Mouse (Mus musculus): ENCODE data around the gene Ripor1.

The Ripor1 gene

GRCm38 (mm10) chr8:105605491-105606188, 585 bp downstream of the Ripor1 start:
- peak; percentile 62 to 88 for DNase-seq (ENCODE audit: inconsistent age in 2 of 2, low spot score in 1 of 2)

- DNase-seq (ENCODE audit: inconsistent age in 2 of 2, low spot score in 1 of 2), result peak; percentile 88 to 94
Measured at GRCm38 (mm10) chr8:105606189-105607023, 1.4 kb downstream of the Ripor1 start.

- DNase-seq (ENCODE audit: inconsistent age in 2 of 2, low spot score in 1 of 2), result no peak
Measured at GRCm38 (mm10) chr8:105607062-105607461, 2.0 kb downstream of the Ripor1 start.

- DNase-seq (ENCODE audit: inconsistent age in 2 of 2, low spot score in 1 of 2), result peak; percentile 45 to 81
Measured at GRCm38 (mm10) chr8:105607684-105608083, 2.6 kb downstream of the Ripor1 start.

- peak in 1 of 2 experiments; percentile 33 for DNase-seq (ENCODE audit: inconsistent age in 2 of 2, low spot score in 1 of 2)
Measured at GRCm38 (mm10) chr8:105609355-105609754, 4.3 kb downstream of the Ripor1 start.

- DNase-seq (ENCODE audit: inconsistent age in 2 of 2, low spot score in 1 of 2), result peak in 1 of 2 experiments; percentile 34
Measured at GRCm38 (mm10) chr8:105609771-105610170, 4.7 kb downstream of the Ripor1 start.

GRCm38 (mm10) chr8:105611836-105612235, 6.8 kb downstream of the Ripor1 start:
- no peak for DNase-seq (ENCODE audit: inconsistent age in 2 of 2, low spot score in 1 of 2)

GRCm38 (mm10) chr8:105613037-105613436, 8.0 kb downstream of the Ripor1 start:
- DNase-seq (ENCODE audit: inconsistent age in 2 of 2, low spot score in 1 of 2), result peak; percentile 73 to 87

GRCm38 (mm10) chr8:105613830-105614511, 8.9 kb downstream of the Ripor1 start:
- DNase-seq (ENCODE audit: inconsistent age in 2 of 2, low spot score in 1 of 2), result peak; percentile 82 to 87

- no peak for DNase-seq (ENCODE audit: inconsistent age in 2 of 2, low spot score in 1 of 2)
Measured at GRCm38 (mm10) chr8:105615942-105616341, 10.9 kb downstream of the Ripor1 start.

GRCm38 (mm10) chr8:105617451-105618278, 12.6 kb downstream of the Ripor1 start:
- DNase-seq (ENCODE audit: inconsistent age in 2 of 2, low spot score in 1 of 2), result peak in 1 of 2 experiments; percentile 33

GRCm38 (mm10) chr8:105618279-105618634, 13.2 kb downstream of the Ripor1 start:
- DNase-seq (ENCODE audit: inconsistent age in 2 of 2, low spot score in 1 of 2), result no peak

GRCm38 (mm10) chr8:105618892-105619591, 14.0 kb downstream of the Ripor1 start:
- no peak for DNase-seq (ENCODE audit: inconsistent age in 2 of 2, low spot score in 1 of 2)

GRCm38 (mm10) chr8:105620211-105620610, 15.2 kb downstream of the Ripor1 start:
- DNase-seq (ENCODE audit: inconsistent age in 2 of 2, low spot score in 1 of 2), result no peak

- peak in 1 of 2 experiments; percentile 32 for DNase-seq (ENCODE audit: inconsistent age in 2 of 2, low spot score in 1 of 2)
Measured at GRCm38 (mm10) chr8:105620946-105621720, 16.1 kb downstream of the Ripor1 start.

- no peak for DNase-seq (ENCODE audit: inconsistent age in 2 of 2, low spot score in 1 of 2)
Measured at GRCm38 (mm10) chr8:105621841-105622240, 16.8 kb downstream of the Ripor1 start.

GRCm38 (mm10) chr8:105622421-105622920, 17.4 kb downstream of the Ripor1 start:
- peak; percentile 90 to 97 for DNase-seq (ENCODE audit: inconsistent age in 2 of 2, low spot score in 1 of 2)

- DNase-seq (ENCODE audit: inconsistent age in 2 of 2, low spot score in 1 of 2), result no peak
Measured at GRCm38 (mm10) chr8:105623118-105623517, 18.1 kb downstream of the Ripor1 start.

GRCm38 (mm10) chr8:105623679-105624245, 18.7 kb downstream of the Ripor1 start:
- no peak for DNase-seq (ENCODE audit: inconsistent age in 2 of 2, low spot score in 1 of 2)

Data from adrenal gland, adult (tissue).